Mouse (Mus musculus) CD8-positive naive resting alpha-beta T cell, adult 2 months (primary cell): Measurements from ENCODE around the gene Rarg.

Source experiments
- DNase-seq, 2 experiments: peaks; one replicate each; pipeline ENCODE4 v3.0.0; 2022; ENCODE audit warnings: low read depth in 2 of 2, low spot score in 2 of 2

Rarg gene

DNA sequence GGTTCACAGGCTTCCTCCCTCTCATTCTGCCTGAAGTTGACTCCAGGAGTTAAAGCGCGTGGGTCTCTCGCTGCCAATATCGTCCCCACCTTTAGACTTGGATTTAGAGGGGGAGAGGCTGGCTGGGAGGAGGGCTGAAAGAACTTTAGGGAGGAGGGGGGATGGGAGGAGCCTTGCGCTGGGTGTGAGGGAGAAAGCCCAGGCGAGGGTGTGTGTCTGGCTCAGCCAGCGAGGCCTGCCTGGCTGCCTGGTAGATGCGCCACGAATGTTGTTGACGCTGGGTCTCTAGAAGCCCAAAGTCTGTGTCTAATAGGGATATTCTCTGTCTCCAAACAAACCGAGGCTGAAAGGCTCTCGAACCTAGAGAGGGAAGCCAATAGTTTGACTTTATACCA, 756 bp upstream of the Rarg start:
- no peak for DNase-seq

DNA sequence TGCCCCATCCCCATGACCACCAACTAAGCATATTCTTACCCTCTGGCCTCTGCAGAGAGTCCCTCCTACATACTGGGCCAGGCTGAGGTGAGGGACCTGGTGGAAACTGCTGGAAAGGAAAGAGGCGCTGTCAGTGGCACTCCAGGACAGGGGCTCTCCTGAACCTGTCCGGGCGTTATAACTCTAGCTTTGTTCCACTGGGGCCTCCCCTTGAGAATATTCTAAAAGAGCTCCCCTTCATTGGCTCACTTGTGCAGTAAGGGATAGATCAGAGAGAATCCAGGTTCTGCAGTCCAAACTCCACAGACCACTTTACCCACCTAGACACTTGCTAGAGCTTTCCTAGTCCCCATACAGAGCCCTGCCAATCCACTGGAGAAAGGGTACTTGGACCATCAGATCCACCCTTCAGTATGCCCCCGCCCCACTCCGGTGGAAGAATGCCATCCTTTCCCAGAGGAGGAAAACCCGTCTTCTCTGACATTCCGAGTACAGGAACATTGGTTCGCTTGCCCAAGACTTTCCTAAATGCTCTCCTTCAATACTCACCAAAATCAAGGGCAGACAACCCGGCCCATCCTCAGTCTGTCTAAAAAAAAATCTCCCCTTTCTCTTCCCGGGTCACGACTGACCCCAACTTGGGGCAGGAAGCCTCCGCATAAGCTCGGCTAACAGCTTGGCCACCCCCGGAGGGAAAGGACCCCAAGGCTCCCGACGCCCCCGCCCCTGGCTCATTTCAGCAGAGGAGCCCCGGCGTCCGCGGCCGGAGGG, 701 bp downstream of the Rarg start:
- DNase-seq = no peak

DNA sequence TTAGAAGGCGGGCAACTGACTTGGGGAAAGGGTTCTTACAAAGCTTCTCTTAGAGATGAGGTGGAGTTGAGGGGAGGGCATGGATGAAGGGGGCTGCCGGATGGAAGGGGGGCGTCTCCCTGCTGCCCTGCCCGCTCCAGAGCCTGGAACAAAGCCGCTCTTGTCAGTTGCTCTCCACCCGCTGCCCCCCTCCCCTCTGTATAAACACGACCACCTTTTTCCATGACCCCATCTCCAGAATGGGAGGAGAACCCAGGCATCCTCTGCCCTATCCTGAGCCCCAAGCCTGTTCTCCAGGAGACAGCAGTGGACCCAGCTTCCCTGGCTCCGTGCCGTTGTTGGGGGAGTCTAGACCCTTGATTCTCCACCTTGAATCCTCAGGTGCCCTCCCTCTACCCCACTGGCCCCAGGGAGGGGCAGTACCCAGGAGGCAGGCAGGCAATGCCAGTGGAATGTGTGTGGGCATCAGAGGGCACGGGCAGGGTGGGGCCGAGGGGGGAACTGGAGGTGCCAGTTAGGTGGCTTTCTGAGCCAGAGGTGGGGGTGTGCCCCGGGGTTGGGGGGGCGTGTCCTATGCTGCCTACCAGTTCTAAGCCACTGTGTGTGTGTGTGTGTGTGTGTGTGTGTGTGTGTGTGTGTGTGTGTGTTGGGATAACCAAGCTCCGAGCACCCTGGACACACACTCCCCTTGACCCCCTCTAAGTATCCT, 1.6 kb downstream of the Rarg start:
- DNase-seq = no peak

DNA sequence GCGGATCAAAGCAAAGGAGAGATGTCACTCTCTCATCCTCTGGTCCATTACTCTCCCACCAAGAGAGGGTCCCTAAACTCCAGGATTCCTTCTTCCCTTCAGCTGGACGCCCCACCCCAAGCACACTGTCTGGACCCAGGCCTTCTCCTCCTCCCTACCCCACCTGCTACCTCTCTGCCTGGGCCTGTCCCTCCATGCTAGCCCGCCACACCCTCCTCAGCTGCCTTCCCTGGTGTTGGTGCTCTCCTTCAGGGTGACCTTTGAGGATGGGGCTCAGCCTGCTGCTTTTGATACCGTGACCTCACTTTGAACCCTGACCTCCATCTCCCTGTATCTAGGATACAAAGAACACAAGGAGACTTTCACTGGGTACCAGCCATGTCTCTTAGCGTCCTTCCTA, 6.8 kb downstream of the Rarg start:
- DNase-seq = no peak

DNA sequence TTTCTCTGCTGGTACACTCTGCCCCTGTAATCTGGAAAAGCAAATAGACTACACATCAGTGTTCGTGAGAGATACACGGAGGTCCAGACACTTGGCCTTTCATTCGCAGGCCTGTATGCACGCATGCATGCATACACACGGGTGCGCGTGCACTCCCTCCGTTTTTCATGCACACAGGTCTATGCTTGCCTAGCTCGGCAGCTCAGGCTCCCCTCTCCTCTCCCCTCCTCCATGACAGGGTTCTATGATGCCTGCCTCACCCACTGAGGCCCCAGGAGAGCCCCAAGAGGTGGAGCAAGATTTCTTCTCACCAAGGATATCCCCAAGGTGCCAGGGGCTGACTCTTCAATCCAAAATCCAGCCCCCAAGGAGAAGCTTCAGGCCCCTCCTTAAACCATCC, 7.3 kb downstream of the Rarg start:
- no peak for DNase-seq

DNA sequence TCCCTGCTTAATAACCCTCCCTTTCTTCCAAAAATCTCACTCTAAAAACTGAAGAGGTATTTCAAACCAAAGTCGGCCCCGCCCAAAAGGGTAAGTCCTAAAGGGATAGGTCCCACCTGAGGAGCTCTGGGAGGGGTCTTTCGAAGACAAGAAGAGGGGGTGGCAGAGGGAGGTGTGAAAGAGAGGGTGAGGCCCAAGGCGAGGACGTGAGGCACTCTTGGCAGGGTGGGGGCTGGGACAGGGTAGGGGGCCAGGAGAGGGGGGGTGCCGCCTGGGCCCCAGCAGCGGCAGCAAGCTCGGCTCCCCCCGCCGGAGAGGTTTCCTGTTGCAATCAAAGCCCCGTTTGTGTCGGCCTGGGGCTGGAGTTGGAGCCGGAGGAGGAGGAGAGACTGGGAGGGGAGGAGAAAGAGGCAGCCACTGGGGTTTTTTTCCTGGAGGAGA, 8.0 kb downstream of the Rarg start:
- no peak for DNase-seq

DNA sequence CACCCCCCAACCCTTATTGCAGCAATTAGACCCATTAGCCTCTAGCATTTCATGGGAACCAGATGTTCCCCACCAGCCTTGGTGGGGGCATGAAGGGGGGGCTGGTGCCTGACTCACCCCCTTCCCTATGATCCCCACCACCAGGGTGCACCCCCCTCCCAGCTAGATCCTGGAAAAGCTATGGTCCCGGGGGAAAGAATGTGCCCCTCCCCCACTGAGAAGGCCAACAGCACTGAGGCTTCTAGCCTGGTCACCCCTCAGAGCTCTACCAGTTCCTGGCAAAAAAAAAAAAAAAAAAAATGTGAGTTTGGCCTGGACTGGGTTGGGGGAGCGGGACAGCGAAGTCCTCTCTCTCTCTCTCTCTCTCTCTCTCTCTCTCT, 8.5 kb downstream of the Rarg start:
- DNase-seq = no peak

DNA sequence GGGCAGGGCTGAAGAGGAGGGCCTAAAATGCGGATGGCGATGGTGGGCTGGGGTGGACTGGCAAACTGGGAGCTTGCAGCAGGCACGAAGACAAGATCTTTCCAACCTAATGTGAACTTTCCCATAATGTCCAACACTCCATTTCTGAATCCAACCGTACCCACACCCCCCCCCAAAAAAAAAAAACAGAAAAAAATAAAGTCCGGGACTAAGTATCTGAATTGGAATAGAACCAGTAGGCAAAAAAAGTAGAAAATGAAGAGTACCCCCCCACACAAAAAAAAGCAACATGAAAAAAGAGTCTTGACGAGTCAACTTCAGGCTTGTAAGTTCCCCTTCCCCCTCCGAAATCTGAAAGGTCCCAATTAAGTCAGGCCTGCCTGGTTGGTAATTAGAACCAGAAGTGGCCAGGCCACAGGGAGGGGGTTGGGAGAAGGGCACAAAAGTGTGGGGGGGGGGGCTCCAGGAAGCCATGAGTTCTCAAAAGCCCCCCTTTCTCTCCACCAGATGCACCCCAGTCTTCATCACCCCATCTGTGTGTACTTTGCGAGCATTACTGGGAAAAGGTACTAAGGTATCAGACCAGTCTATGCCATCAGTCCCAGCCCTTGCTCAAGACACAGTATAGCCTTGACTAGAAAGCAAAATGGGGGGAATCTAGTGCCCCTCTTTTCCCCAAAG, 9.0 kb downstream of the Rarg start:
- DNase-seq = no peak

DNA sequence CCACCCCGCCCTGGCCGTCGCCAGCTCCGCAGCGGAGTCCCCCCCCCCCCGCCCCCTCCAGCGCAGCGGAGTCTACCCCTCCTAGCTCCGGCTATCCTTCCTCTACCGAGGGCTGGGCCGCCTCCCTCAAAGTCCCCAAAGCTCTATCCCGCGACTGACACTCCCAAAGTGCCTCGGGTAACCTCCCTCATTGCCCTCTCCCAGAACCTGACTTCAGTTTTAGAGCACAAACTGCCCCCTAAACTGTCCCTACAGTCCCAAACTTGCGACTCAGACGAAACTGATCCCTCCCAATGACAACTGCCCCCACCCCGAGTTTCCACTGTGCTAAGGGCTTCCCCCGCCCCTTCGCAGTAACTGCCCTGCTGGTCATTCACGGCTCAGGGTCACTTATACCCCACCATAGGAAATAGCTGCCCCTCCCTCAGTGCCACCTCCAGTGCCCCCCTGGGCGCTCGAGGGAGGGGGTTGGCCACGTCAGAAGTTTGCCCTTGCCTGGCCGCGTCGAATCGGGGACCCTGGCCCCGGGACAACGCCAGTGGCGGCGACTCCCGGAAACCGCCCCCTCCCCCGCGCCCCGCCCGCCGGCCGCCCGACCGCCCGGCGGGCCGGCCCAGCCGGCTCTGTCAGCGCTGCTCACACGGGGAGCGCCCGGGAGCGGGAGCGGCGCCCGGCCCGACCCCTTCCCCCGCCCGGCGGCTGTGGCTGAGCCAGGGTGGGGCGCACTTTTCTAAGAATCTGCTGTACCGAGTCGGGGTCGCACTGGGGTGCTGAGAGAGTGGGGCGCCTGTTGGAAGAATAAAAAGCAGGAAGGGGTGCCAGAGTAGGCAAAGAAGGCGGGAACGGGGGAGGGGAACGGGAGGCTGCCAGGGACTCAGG, 9.8 kb downstream of the Rarg start:
- no peak for DNase-seq

DNA sequence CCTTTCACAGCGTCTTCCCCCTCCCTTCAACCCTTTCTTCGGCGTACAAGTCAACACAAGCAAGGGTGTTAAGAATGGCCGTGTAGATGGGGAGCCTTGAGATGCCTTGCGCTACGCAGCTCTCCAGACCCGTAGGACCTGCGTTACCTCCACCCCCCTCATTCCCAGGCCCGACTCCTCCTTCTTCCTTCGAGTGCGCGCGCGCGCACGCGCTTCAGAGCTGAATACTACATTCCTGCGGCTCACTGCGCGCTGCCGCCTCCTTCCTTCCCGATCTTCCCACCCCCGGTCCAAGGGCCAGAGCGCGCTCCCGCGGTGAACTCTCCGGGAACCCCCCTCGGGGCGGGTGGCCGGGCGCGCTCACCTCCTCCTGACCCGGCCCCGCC, 10.5 kb downstream of the Rarg start:
- DNase-seq = peak; percentile 62 to 78

DNA sequence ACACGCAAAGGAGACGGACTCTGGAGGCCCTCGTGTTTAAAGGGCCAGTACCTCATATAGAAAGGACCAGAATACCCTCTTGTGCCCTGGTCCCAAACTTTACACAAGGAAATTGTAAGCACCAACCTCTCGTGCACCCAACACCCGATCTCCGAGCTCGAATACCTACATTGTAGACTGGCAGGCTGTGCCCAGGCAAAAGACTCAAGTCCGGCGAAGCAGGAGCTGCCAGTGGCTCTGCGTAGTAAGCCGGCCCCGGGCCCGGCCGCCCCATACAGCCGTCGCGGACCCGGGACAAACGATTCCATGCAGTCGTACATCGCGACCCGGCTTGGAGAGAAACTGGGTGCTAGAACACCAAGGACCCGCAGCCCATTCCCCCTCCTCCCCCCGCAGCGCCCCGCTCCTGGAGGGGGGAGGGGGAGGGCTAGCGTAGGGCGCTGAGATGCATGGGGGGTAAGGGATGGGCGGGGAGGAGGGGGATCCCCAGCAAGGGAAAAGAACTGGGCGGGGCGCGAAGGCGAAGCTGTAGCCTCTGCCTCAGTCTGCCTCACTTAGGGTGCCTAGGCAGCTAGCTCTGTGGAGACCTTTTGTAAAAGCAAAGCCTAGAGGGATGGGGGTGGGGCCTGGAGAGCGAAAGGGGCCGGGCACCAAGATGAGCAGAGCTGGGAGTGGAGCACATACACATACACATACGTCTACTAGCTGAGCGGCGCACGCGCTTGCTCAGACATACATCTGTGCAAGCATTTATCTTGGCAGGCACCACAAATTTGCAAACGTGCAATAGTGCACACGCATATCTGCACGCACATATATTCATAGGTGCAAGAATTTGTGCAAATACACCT, 11.2 kb downstream of the Rarg start:
- DNase-seq = peak; percentile 74 to 77

DNA sequence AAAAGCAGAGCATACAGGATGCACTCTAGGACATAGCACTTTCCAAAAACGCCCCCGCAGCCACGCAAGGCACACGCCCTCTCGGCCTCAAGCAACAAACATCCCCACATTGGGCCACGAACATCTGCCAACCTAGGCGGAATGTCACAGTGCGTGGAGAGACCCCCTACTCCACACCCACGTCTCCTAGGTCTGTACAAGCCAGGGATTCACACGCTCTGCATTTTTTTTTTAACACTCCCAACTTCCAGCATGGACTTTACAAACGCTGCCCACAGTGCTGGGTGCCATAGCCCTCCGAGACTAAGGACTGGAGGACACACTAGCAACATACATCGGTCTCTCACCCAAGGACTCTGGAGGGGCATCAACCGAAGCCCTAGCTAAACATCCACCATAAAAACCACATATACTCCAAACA, 11.8 kb downstream of the Rarg start:
- no peak for DNase-seq

DNA sequence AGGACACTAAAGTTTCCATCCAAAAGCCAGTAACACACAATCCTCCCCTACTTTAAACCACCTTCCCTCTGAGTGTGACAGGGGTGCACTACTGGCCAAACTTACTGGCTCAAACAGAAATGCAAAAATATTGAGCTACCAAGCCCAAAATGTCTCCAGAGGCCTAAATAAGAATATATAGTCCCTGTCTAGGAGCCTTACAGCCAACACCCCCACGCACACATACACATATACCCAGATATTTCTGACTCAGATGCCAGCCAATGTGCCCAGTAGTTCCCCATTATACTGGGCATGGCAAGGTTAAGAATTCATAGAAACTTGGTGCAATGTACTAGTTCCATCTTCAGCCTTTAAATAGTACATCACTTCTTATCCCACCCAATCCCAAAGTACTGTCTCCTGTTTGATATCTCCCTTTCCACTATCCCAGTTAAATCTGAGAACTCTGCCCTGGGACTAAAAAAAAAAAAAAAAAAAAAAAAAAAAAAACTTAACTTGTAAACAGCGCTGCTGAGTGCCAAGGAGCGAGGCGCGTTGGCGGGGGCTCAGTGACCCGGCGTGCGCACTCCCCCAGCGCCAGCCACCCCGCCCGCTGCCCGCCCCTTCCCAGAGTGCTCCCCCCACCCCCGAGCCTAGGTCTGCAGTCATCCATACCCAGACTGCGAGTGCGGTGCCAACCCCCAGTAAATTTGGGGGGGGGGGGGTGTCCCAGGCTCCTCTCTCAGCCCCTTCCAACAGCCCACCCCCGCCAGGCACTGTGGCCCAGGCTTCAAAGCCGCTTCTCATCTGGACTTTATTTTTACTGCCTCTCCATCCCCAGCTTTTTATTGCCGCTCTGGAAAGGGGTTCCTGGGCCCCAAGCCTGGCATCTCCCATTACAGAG, 12.8 kb downstream of the Rarg start:
- no peak for DNase-seq

DNA sequence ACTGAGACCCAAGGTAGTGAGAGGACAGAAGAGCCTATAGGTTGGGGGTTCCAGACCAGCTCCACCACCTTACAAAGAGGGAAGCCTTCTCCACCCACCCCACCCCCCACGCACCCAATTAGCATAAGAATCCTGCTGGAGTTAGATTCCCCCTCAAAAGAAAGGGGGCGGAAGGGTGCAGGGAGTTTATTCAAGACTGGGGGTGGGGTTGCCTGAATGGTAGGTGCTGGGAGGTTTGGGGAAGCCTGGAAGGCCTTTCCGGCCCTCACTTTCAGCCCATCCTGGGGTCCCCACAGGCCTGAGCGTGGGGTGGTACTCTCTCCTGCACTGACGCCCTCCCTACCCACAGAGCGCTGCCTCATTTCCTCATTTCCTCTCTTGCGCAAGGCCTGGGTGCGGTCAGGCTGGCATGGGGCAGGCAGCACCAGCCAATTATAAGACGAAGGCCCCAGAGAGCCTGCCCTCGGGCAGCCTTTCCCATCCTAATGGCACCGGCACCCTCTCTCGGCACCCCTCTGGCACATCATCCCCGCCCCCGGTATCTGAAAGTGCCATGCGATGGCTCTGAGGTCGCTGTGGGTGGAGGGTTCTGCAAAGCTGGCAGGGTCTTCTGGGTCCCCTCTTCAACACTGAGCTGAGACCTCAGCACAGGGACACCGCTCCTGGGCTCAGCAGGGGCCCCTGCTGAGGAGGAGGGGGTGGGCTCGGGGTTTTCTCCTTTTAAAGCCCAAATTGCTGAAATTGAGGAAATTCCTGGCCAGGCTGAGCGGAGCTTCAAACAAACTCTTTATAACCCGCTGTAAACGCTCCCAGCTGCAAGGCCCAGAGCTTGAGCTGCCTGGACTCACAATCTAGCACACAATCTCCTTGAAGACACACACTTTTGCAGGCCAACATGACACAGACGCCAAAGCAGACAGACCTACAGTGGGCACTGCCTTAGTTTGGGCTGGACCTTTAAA, 13.8 kb downstream of the Rarg start:
- no peak for DNase-seq

DNA sequence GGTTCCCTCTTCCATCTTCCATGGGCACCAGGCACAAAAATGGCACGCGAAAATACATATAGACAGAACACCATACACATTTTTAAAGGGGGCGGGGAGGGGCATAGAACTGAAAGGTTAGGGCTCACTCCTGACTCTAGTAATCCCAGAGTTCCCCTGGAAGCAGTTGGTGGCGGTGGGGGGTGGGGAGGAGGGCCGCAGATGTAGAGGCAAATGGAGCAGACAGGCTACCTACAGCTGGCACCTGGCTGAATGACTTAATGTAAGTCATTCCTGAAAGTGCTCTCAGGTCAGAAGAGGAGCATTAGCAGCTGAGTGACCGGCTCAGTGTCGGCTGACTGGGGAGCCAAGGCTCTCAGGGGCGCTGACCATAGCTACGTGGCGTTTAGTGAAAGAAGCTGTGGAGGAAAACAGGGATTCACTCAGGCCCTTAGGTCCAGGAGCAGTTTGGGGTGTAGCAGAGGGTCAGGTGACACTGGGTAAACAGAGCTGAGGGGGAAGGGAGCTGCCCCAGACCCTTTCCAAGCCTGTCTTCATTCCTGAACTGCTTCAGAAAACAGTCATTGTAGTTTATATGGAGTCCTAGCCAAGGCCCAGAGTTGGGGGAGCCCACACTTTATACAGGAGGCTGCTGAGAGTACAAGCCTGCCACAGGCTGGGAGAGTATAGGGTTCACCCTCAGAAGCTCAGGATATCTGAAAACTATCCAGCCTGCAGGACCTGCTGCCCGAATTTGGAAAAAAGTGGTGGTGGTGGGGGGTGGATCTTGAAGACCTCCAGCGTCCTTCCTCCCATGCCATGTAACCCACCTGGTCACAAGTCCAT, 14.7 kb downstream of the Rarg start:
- no peak for DNase-seq

DNA sequence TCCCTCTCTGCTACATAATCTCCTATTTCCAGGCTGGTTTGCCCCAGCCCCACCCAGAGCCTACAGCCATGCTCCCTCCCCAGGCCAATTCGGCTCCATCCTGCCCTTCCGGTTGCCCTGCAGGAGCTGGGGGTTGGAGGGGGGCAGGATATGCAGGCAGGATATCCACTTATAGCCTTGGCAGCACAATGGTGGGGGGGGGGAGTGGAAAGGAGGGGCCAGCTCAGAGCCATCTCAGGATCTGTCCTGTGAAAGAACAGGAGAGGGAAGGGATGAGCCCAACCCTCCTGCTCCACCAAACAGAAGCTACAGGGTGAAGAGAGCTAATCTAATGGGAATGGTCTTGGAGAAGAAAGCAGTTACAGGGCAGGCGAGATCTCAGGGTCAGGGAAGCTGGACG, 16.7 kb downstream of the Rarg start:
- no peak for DNase-seq

DNA sequence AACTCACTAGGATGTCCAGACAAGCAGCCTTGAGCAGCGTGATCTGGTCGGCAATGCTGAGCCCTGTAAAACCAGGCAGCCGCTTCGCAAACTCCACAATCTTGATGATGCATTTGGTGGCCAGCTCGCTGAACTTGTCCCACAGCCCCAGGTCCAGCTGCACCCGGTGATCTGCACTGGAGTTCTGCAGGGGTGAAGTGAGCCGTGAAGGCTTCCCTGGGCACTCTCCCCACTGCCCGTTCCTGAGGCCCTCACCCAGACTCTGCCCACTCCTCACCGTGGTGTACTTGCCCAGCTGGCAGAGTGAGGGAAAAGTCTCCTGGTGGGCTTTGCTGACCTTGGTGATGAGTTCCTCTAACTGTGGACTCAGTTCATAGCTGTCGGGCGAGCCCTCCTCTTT, 17.5 kb downstream of the Rarg start:
- DNase-seq = no peak

DNA sequence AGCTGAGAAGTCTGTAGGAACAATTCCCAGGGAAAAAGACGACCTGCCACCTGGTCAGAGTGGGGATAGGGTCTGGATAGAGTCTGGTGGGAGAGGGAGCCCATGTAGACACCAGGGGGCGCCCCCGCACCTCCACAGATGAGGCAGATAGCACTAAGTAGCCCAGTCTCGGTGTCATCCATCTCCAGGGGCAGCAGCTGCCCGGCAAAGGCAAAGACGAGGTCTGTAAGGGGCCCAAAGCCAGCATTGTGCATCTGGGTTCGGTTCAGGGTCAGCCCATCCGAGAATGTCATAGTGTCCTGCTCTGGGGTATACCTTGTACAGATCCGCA, 18.1 kb downstream of the Rarg start:
- DNase-seq = peak; percentile 80 to 82
